Mouse (Mus musculus): Measurements from ENCODE around the gene Pja2. TPM values are rescaled to one million over a fixed set of nuclear protein-coding genes. Genes with fewer than 3 reads are reported as not detected.
"Not testable (repeated sequence)": the region's sequence is repeated elsewhere in the genome, so short reads cannot be mapped to it uniquely, and the experiment has no call there.

Pja2 gene
- polyA plus RNA-seq, 1 experiment from 2014 or later = 57.2 TPM

- H3K4me3 ChIP-seq (ENCODE audit: low read depth, low read length) = no peak overlapping the region
- no peaks in the 10 kb centered on the region for H3K27me3 ChIP-seq (replicated peaks; ENCODE audit: insufficient read depth, low read length)
- WGBS = 53% methylated on average over 11 of the region's 11 CpGs
- no peaks in the 10 kb centered on the region for H3K36me3 ChIP-seq (ENCODE audit: insufficient read depth, low read length)
- DNase-seq (ENCODE audit: low spot score) (peak; percentile 84), ATAC-seq (peak; percentile 85)
- peak; percentile 96 for TF ChIP-seq EP300 (IDR thresholded peaks at IDR 0.05)
- no peak for TF ChIP-seq CTCF (IDR thresholded peaks at IDR 0.05)
- H3K27ac ChIP-seq (ENCODE audit: low read length) = peak overlapping the region; percentile 27
- no peaks in the 10 kb centered on the region for H3K4me1 ChIP-seq (ENCODE audit: insufficient read depth, low read depth, low read length)
- no peaks in the 10 kb centered on the region for H3K9me3 ChIP-seq (ENCODE audit: low read length)
- H3K4me2 ChIP-seq (replicated peaks; ENCODE audit: low read depth, low read length) = no peak overlapping the region
- no peak overlapping the region for H3K9ac ChIP-seq (replicated peaks; ENCODE audit: low read depth)
Measured at GRCm38 (mm10) chr17:64241544-64242292, 90.0 kb downstream of the Pja2 start.

GRCm38 (mm10) chr17:64232134-64232533 is 99.6 kb downstream of the Pja2 start:
- Histone ChIP-seq H3K4me1 (ENCODE audit: insufficient read depth, low read depth, low read length) (no peaks in the 10 kb centered on the region), H3K9me3 (ENCODE audit: low read length) (no peaks in the 10 kb centered on the region), H3K4me3 (ENCODE audit: low read depth, low read length) (no peak overlapping the region), H3K4me2 (replicated peaks; ENCODE audit: low read depth, low read length) (no peak overlapping the region), H3K36me3 (ENCODE audit: insufficient read depth, low read length) (no peaks in the 10 kb centered on the region), H3K27ac (ENCODE audit: low read length) (no peak overlapping the region), H3K27me3 (replicated peaks; ENCODE audit: insufficient read depth, low read length) (no peaks in the 10 kb centered on the region), H3K9ac (replicated peaks; ENCODE audit: low read depth) (no peak overlapping the region)
- ATAC-seq = no peak
- peak; percentile 16 for DNase-seq (ENCODE audit: low spot score)
- peak; percentile 51 for TF ChIP-seq CTCF (IDR thresholded peaks at IDR 0.05)
- no peak for TF ChIP-seq EP300 (IDR thresholded peaks at IDR 0.05)
- WGBS = 41% methylated on average over 4 of the region's 4 CpGs

DNA sequence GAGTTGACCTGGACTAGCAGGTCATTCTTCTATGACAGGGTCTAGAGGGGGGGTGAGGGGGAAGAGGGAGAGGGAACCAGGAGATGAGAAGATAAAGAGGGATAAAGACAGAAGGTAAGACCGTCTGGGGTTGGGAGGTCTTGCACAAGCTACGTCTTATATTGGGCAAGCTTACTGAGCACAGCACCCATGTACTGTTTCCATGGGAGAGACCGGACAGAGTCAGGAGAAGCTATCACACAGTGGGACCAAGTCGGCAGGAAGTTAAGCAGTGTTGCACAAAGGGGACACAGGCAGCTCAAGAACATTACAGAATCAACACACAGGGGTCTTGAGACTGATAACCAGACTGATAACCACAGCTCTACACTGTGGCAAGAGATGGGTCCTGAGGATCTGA is 100.1 kb downstream of the Pja2 start:
- 89% methylated on average over 4 of the region's 4 CpGs for WGBS
- not testable (repeated sequence) for H3K4me3 ChIP-seq (ENCODE audit: low read depth, low read length)

DNA sequence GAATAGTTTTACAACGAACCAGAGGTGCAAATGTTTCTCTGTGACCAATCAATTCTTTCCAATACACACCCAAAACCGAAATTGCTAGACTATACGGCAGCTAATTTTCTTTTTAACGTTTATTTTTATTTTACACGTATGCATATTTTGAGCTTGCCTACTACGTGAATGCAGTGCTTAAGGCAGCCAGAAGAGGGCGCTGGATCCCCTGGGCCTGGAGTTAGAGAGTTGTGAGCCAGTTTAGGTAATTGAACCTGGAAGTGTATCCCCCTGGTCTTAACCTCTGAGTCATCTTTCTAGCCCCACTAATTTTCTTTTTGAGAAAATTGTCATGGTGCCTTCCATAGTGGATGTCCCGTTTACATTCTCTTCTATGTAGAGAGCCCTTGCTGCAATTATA is 100.5 kb downstream of the Pja2 start:
- H3K27ac ChIP-seq (ENCODE audit: low read length) = no peak overlapping the region
- WGBS = 78% methylated on average over 8 of the region's 8 CpGs
- H3K4me3 ChIP-seq (ENCODE audit: low read depth, low read length) = no peak overlapping the region
- H3K4me2 ChIP-seq (replicated peaks; ENCODE audit: low read depth, low read length) = no peak overlapping the region
- TF ChIP-seq CTCF (IDR thresholded peaks at IDR 0.05) (peak; percentile 62), EP300 (IDR thresholded peaks at IDR 0.05) (no peak)
- no peaks in the 10 kb centered on the region for H3K36me3 ChIP-seq (ENCODE audit: insufficient read depth, low read length)
- H3K4me1 ChIP-seq (ENCODE audit: insufficient read depth, low read depth, low read length) = no peaks in the 10 kb centered on the region
- no peak overlapping the region for H3K9ac ChIP-seq (replicated peaks; ENCODE audit: low read depth)
- DNase-seq (ENCODE audit: low spot score) = no peak
- H3K9me3 ChIP-seq (ENCODE audit: low read length) = no peaks in the 10 kb centered on the region
- ATAC-seq = no peak
- H3K27me3 ChIP-seq (replicated peaks; ENCODE audit: insufficient read depth, low read length) = no peaks in the 10 kb centered on the region

More for the DNA sequence above, 100.1 kb downstream of the Pja2 start:
- DNase-seq (ENCODE audit: low spot score); H3K36me3 ChIP-seq (ENCODE audit: insufficient read depth, low read length); H3K4me1 ChIP-seq (ENCODE audit: insufficient read depth, low read depth, low read length); H3K4me2 ChIP-seq (replicated peaks; ENCODE audit: low read depth, low read length); H3K9me3 ChIP-seq (ENCODE audit: low read length); ATAC-seq; H3K9ac ChIP-seq (replicated peaks; ENCODE audit: low read depth); H3K27me3 ChIP-seq (replicated peaks; ENCODE audit: insufficient read depth, low read length); H3K27ac ChIP-seq (ENCODE audit: low read length): not testable (repeated sequence)

Small RNA genes lying within 50 kb of the gene (microRNA-seq; reads per million reads assigned to microRNA genes)
- gene Gm24194 = not detected
